Mouse (Mus musculus): ENCODE measurements around the gene Wfdc1. TPM values are rescaled to one million over a fixed set of nuclear protein-coding genes. Genes with fewer than 3 reads are reported as not detected.

Wfdc1 gene
- polyA plus RNA-seq, 1 experiment from 2014 or later, result 0.25 TPM

- Histone ChIP-seq H3K27ac (no peak overlapping the region), H3K36me3 (no peaks in the 10 kb centered on the region), H3K9me3 (no peaks in the 10 kb centered on the region), H3K9ac (no peak overlapping the region), H3K4me2 (no peak overlapping the region), H3K4me1 (no peaks in the 10 kb centered on the region), H3K27me3 (no peaks in the 10 kb centered on the region), H3K4me3 (no peak overlapping the region)
- 79% methylated on average over 11 of the region's 11 CpGs for WGBS
- ATAC-seq (ENCODE audit: insufficient number of reproducible peaks, insufficient read depth, low FRiP score, low TSS enrichment, low read depth), result no peak
These were observed 71.1 kb downstream of the Wfdc1 start for GRCm38 (mm10) chr8:119737093-119737900.

Other genes with a start within 250 kb of the Wfdc1 start
- gene Osgin1, start 232.2 kb upstream of the Wfdc1 start, polyA plus RNA-seq (2015; fragmentation: Nextera tagmentation; extraction: Ambion mirVana), result 0.60 and 1.6 TPM in 2 replicates
- gene Necab2, start 219.6 kb upstream of the Wfdc1 start, polyA plus RNA-seq (2015; fragmentation: Nextera tagmentation; extraction: Ambion mirVana), result 3.8 and 4.2 TPM in 2 replicates
- 0.07 TPM in 1 of 2 replicates, not detected in the other for gene Slc38a8, start 164.7 kb upstream of the Wfdc1 start, polyA plus RNA-seq (2015; fragmentation: Nextera tagmentation; extraction: Ambion mirVana)
- gene Mbtps1, start 107.6 kb upstream of the Wfdc1 start, polyA plus RNA-seq (2015; fragmentation: Nextera tagmentation; extraction: Ambion mirVana), result 132 and 150 TPM in 2 replicates
- 29.1 and 30.0 TPM in 2 replicates for gene Hsdl1, start 91.2 kb upstream of the Wfdc1 start, polyA plus RNA-seq (2015; fragmentation: Nextera tagmentation; extraction: Ambion mirVana)
- gene Dnaaf1, start 91.1 kb upstream of the Wfdc1 start, polyA plus RNA-seq (2015; fragmentation: Nextera tagmentation; extraction: Ambion mirVana), result 0.08 and 0.19 TPM in 2 replicates
- 12.9 and 13.7 TPM in 2 replicates for gene Taf1c, start 61.1 kb upstream of the Wfdc1 start, polyA plus RNA-seq (2015; fragmentation: Nextera tagmentation; extraction: Ambion mirVana)
- gene Adad2, start 53.6 kb upstream of the Wfdc1 start, polyA plus RNA-seq (2015; fragmentation: Nextera tagmentation; extraction: Ambion mirVana), result not detected in 2 replicates
- 0.18 and 0.26 TPM in 2 replicates for gene Kcng4, start 30.7 kb upstream of the Wfdc1 start, polyA plus RNA-seq (2015; fragmentation: Nextera tagmentation; extraction: Ambion mirVana)
- gene Atp2c2, start 33.6 kb downstream of the Wfdc1 start, polyA plus RNA-seq (2015; fragmentation: Nextera tagmentation; extraction: Ambion mirVana), result 2.1 and 2.3 TPM in 2 replicates
- 11.6 and 11.7 TPM in 2 replicates for gene Tldc1, start 112.1 kb downstream of the Wfdc1 start, polyA plus RNA-seq (2015; fragmentation: Nextera tagmentation; extraction: Ambion mirVana)
- gene Cotl1, start 174.2 kb downstream of the Wfdc1 start, polyA plus RNA-seq (2015; fragmentation: Nextera tagmentation; extraction: Ambion mirVana), result 71.3 and 90.2 TPM in 2 replicates
- gene Klhl36, start 195.9 kb downstream of the Wfdc1 start, polyA plus RNA-seq (2015; fragmentation: Nextera tagmentation; extraction: Ambion mirVana), result 8.4 and 11.6 TPM in 2 replicates
- gene Usp10, start 244.0 kb downstream of the Wfdc1 start, polyA plus RNA-seq (2015; fragmentation: Nextera tagmentation; extraction: Ambion mirVana), result 127 and 144 TPM in 2 replicates
- 7.1 TPM in 1 of 2 replicates, not detected in the other for gene Gm20388, start 244.5 kb downstream of the Wfdc1 start, polyA plus RNA-seq (2015; fragmentation: Nextera tagmentation; extraction: Ambion mirVana)

All from embryonic facial prominence, embryonic 13.5 days (tissue).